Mouse (Mus musculus) lung, postnatal 0 days (tissue): ENCODE measurements around the gene 1810055G02Rik. TPM values are rescaled to one million over a fixed set of nuclear protein-coding genes. Genes with fewer than 3 reads are reported as not detected.

ENCODE experiments used
- ATAC-seq: fragments of 200-750 bp; cut with Nextera tagmentation; 2 replicates; pipeline ENCODE4 v1.8.0; 2017; ENCODE audit warnings: moderate library complexity
- DNase-seq: peaks from one replicate; pipeline ENCODE4 v3.0.0-alpha.2; 2016; ENCODE audit warnings: low spot score
- H3K27ac ChIP-seq: fragments of 300-500 bp; sonication (generic); 2 replicates; pipeline ENCODE4 v1.5.1; 2014; ENCODE audit warnings: antibody characterized with exemption, mild to moderate bottlenecking, low read length, mixed read lengths
- H3K27me3 ChIP-seq: fragments of 300-500 bp; sonication (generic); replicated peaks from 2 replicates; pipeline ENCODE4 v1.6.1; 2014; ENCODE audit warnings: low read length, mixed read lengths; ENCODE audit not compliant: insufficient read depth
- H3K36me3 ChIP-seq: fragments of 300-500 bp; sonication (generic); 2 replicates; pipeline ENCODE4 v1.6.1; 2014; ENCODE audit warnings: low read length, mixed read lengths; ENCODE audit not compliant: insufficient read depth
- H3K4me1 ChIP-seq: fragments of 300-500 bp; sonication (generic); 2 replicates; pipeline ENCODE4 v1.6.1; 2014; ENCODE audit warnings: antibody characterized with exemption, low read depth, low read length, mixed read lengths; ENCODE audit not compliant: insufficient read depth
- H3K4me2 ChIP-seq: fragments of 300-500 bp; sonication (generic); replicated peaks from 2 replicates; pipeline ENCODE4 v1.6.1; 2014; ENCODE audit warnings: low read depth, mild to moderate bottlenecking, low read length, moderate library complexity, mixed read lengths
- H3K4me3 ChIP-seq: fragments of 300-500 bp; sonication (generic); 2 replicates; pipeline ENCODE4 v1.5.1; 2014; ENCODE audit warnings: low read depth, low read length
- H3K9ac ChIP-seq: fragments of 300-500 bp; sonication (generic); replicated peaks from 2 replicates; pipeline ENCODE4 v1.6.1; 2014; ENCODE audit warnings: low read depth, mild to moderate bottlenecking
- H3K9me3 ChIP-seq: fragments of 300-500 bp; sonication (generic); 2 replicates; pipeline ENCODE4 v1.6.1; 2016; ENCODE audit warnings: low read length, mixed read lengths
- CTCF ChIP-seq: IDR thresholded peaks from 2 replicates; pipeline ENCODE4 v1.5.1; 2016; ENCODE audit warnings: antibody characterized with exemption, mild to moderate bottlenecking
- EP300 ChIP-seq: IDR thresholded peaks from 2 replicates; pipeline ENCODE4 v1.6.1; 2016; ENCODE audit warnings: antibody characterized with exemption, mild to moderate bottlenecking, control low read depth
- WGBS: fragments of 180-500 bp; shearing (Covaris S2); extraction: QIAGEN DNeasy Blood & Tissue Kit; methylation state at CpG from one replicate; pipeline ENCODE4 v1.1.7; 2014; 5-methylcytosine and 5-hydroxymethylcytosine counted together
- polyA plus RNA-seq: library from polyadenylated mRNA; unstranded; fragments of >200 nt; fragmentation: Nextera tagmentation; extraction: Ambion mirVana; gene quantifications from 2 replicates; pipeline ENCODE4 v1.2.1, GENCODE M21; 2015

1810055G02Rik gene
- polyA plus RNA-seq, 1 experiment from 2014 or later = 12.6 TPM

GRCm38 (mm10) chr19:3714381-3714780 lies 6.3 kb downstream of the 1810055G02Rik start:
- Histone ChIP-seq H3K4me3 (no peak overlapping the region), H3K9ac (no peak overlapping the region), H3K9me3 (no peaks in the 10 kb centered on the region), H3K27ac (no peak overlapping the region), H3K4me1 (no peaks in the 10 kb centered on the region), H3K27me3 (no peaks in the 10 kb centered on the region), H3K36me3 (no peaks in the 10 kb centered on the region), H3K4me2 (no peak overlapping the region)
- no peak for TF ChIP-seq CTCF
- TF ChIP-seq EP300 = no peak
- DNase-seq = no peak
- 86% methylated on average over 6 of the region's 6 CpGs for WGBS
- no peak for ATAC-seq

GRCm38 (mm10) chr19:3718481-3719361 lies 10.6 kb downstream of the 1810055G02Rik start:
- H3K9me3 ChIP-seq = no peaks in the 10 kb centered on the region
- WGBS = 35% methylated on average over 19 of the region's 19 CpGs
- H3K27ac ChIP-seq = peak overlapping the region; percentile 49; the same call in 1 of the 2 replicates
- peak; percentile 71 for TF ChIP-seq CTCF
- no peak for TF ChIP-seq EP300
- H3K27me3 ChIP-seq = no peaks in the 10 kb centered on the region
- H3K36me3 ChIP-seq = no peaks in the 10 kb centered on the region
- ATAC-seq (peak; percentile 88), DNase-seq (peak; percentile 89)
- H3K4me1 ChIP-seq = 0 out of 2 replicates have a peak, but pooled peaks cover 2% of the 10 kb centered on the region
- H3K4me3 ChIP-seq = peak overlapping the region; percentile 34
- peak overlapping the region; percentile 73 for H3K4me2 ChIP-seq
- peak overlapping the region; percentile 23 for H3K9ac ChIP-seq

GRCm38 (mm10) chr19:3719362-3719891 lies 11.3 kb downstream of the 1810055G02Rik start:
- Histone ChIP-seq H3K4me1 (0 out of 2 replicates have a peak, but pooled peaks cover 2% of the 10 kb centered on the region), H3K4me2 (peak overlapping the region; percentile 73), H3K9ac (peak overlapping the region; percentile 23), H3K9me3 (no peaks in the 10 kb centered on the region), H3K36me3 (no peaks in the 10 kb centered on the region), H3K27ac (peak overlapping the region; percentile 49; the same call in 1 of the 2 replicates), H3K4me3 (peak overlapping the region; percentile 34), H3K27me3 (no peaks in the 10 kb centered on the region)
- peak; percentile 94 for ATAC-seq
- TF ChIP-seq EP300 (no peak), CTCF (peak; percentile 74)
- under 1% methylated on average over 27 of the region's 27 CpGs for WGBS
- peak; percentile 84 for DNase-seq

GRCm38 (mm10) chr19:3723170-3723569 lies 15.1 kb downstream of the 1810055G02Rik start:
- no peak overlapping the region for H3K4me3 ChIP-seq
- WGBS = 87% methylated on average over 9 of the region's 9 CpGs
- H3K4me2 ChIP-seq = no peak overlapping the region
- no peaks in the 10 kb centered on the region for H3K27me3 ChIP-seq
- no peaks in the 10 kb centered on the region for H3K36me3 ChIP-seq
- H3K9me3 ChIP-seq = no peaks in the 10 kb centered on the region
- no peak for DNase-seq
- TF ChIP-seq EP300 (no peak), CTCF (no peak)
- H3K4me1 ChIP-seq = 0 out of 2 replicates have a peak, but pooled peaks cover 2% of the 10 kb centered on the region
- no peak for ATAC-seq
- no peak overlapping the region for H3K9ac ChIP-seq
- H3K27ac ChIP-seq = no peak overlapping the region

GRCm38 (mm10) chr19:3723904-3724303 lies 15.8 kb downstream of the 1810055G02Rik start:
- 0 out of 2 replicates have a peak, but pooled peaks cover 2% of the 10 kb centered on the region for H3K4me1 ChIP-seq
- ATAC-seq (no peak), DNase-seq (peak; percentile 23)
- no peak overlapping the region for H3K4me2 ChIP-seq
- H3K27ac ChIP-seq = no peak overlapping the region
- WGBS = 72% methylated on average over 4 of the region's 4 CpGs
- no peak overlapping the region for H3K9ac ChIP-seq
- no peaks in the 10 kb centered on the region for H3K9me3 ChIP-seq
- peak; percentile 75 for TF ChIP-seq CTCF
- no peak for TF ChIP-seq EP300
- H3K36me3 ChIP-seq = no peaks in the 10 kb centered on the region
- no peak overlapping the region for H3K4me3 ChIP-seq
- H3K27me3 ChIP-seq = no peaks in the 10 kb centered on the region

GRCm38 (mm10) chr19:3724779-3725178 lies 16.7 kb downstream of the 1810055G02Rik start:
- no peak for TF ChIP-seq EP300
- TF ChIP-seq CTCF = peak; percentile 81
- H3K9me3 ChIP-seq = no peaks in the 10 kb centered on the region
- 0 out of 2 replicates have a peak, but pooled peaks cover 2% of the 10 kb centered on the region for H3K4me1 ChIP-seq
- ATAC-seq (peak; percentile 25), DNase-seq (peak; percentile 80)
- no peaks in the 10 kb centered on the region for H3K36me3 ChIP-seq
- no peak overlapping the region for H3K27ac ChIP-seq
- no peak overlapping the region for H3K9ac ChIP-seq
- WGBS = 15% methylated on average over 1 of the region's 1 CpGs
- no peak overlapping the region for H3K4me3 ChIP-seq
- H3K27me3 ChIP-seq = no peaks in the 10 kb centered on the region
- no peak overlapping the region for H3K4me2 ChIP-seq
